Mouse (Mus musculus): ENCODE data around the gene Rabep2. TPM values are rescaled to one million over a fixed set of nuclear protein-coding genes. Genes with fewer than 3 reads are reported as not detected.

Gene Rabep2
- total and polyA plus RNA-seq, 2 experiments from 2014 or later: 19.2 to 22.5 TPM

GRCm38 (mm10) chr7:126417045-126417444 lies 11.5 kb upstream of the Rabep2 start:
- no peak overlapping the region for H3K4me3 ChIP-seq (ENCODE audit: low read length)
- no peak for TF ChIP-seq CTCF (IDR thresholded peaks at IDR 0.05; ENCODE audit: low read depth)
- H3K4me2 ChIP-seq (ENCODE audit: low read depth, low read length): no peak overlapping the region
- no peak overlapping the region for H3K27ac ChIP-seq
- no peaks in the 10 kb centered on the region for H3K27me3 ChIP-seq (ENCODE audit: insufficient read depth, low read length)
- no peaks in the 10 kb centered on the region for H3K36me3 ChIP-seq (ENCODE audit: insufficient read depth, low read length)
- DNase-seq (ENCODE audit: low spot score) (no peak), ATAC-seq (no peak)
- no peaks in the 10 kb centered on the region for H3K4me1 ChIP-seq (ENCODE audit: insufficient read depth, low read length)
- no peaks in the 10 kb centered on the region for H3K9me3 ChIP-seq (ENCODE audit: low read length)
- no peak overlapping the region for H3K9ac ChIP-seq (replicated peaks; ENCODE audit: low read length)
- WGBS: 13% methylated on average over 8 of the region's 8 CpGs

- Histone ChIP-seq H3K4me2 (ENCODE audit: low read depth, low read length) (no peak overlapping the region), H3K9me3 (ENCODE audit: low read length) (no peaks in the 10 kb centered on the region), H3K36me3 (ENCODE audit: insufficient read depth, low read length) (no peaks in the 10 kb centered on the region), H3K27ac (no peak overlapping the region), H3K27me3 (ENCODE audit: insufficient read depth, low read length) (no peaks in the 10 kb centered on the region), H3K4me3 (ENCODE audit: low read length) (no peak overlapping the region), H3K4me1 (ENCODE audit: insufficient read depth, low read length) (no peaks in the 10 kb centered on the region), H3K9ac (replicated peaks; ENCODE audit: low read length) (no peak overlapping the region)
- WGBS: 70% methylated on average over 4 of the region's 4 CpGs
- no peak for DNase-seq (ENCODE audit: low spot score)
- no peak for TF ChIP-seq CTCF (IDR thresholded peaks at IDR 0.05; ENCODE audit: low read depth)
- no peak for ATAC-seq
These were observed 11.0 kb upstream of the Rabep2 start for GRCm38 (mm10) chr7:126417606-126418005.

- Histone ChIP-seq H3K36me3 (ENCODE audit: insufficient read depth, low read length) (no peaks in the 10 kb centered on the region), H3K4me1 (ENCODE audit: insufficient read depth, low read length) (no peaks in the 10 kb centered on the region), H3K9me3 (ENCODE audit: low read length) (no peaks in the 10 kb centered on the region), H3K4me3 (ENCODE audit: low read length) (no peak overlapping the region), H3K9ac (replicated peaks; ENCODE audit: low read length) (no peak overlapping the region), H3K27me3 (ENCODE audit: insufficient read depth, low read length) (no peaks in the 10 kb centered on the region), H3K4me2 (ENCODE audit: low read depth, low read length) (no peak overlapping the region), H3K27ac (no peak overlapping the region)
- 70% methylated on average over 3 of the region's 3 CpGs for WGBS
- no peak for TF ChIP-seq CTCF (IDR thresholded peaks at IDR 0.05; ENCODE audit: low read depth)
- no peak for DNase-seq (ENCODE audit: low spot score)
- ATAC-seq: no peak
These were observed 10.1 kb upstream of the Rabep2 start for GRCm38 (mm10) chr7:126418496-126418895.

GRCm38 (mm10) chr7:126421756-126422155 lies 6.8 kb upstream of the Rabep2 start:
- no peak overlapping the region for H3K4me2 ChIP-seq (ENCODE audit: low read depth, low read length)
- DNase-seq (ENCODE audit: low spot score) (no peak), ATAC-seq (no peak)
- no peaks in the 10 kb centered on the region for H3K4me1 ChIP-seq (ENCODE audit: insufficient read depth, low read length)
- WGBS: 89% methylated on average over 5 of the region's 5 CpGs
- no peaks in the 10 kb centered on the region for H3K9me3 ChIP-seq (ENCODE audit: low read length)
- H3K27ac ChIP-seq: no peak overlapping the region
- H3K27me3 ChIP-seq (ENCODE audit: insufficient read depth, low read length): no peaks in the 10 kb centered on the region
- no peak overlapping the region for H3K4me3 ChIP-seq (ENCODE audit: low read length)
- H3K9ac ChIP-seq (replicated peaks; ENCODE audit: low read length): no peak overlapping the region
- no peaks in the 10 kb centered on the region for H3K36me3 ChIP-seq (ENCODE audit: insufficient read depth, low read length)
- TF ChIP-seq CTCF (IDR thresholded peaks at IDR 0.05; ENCODE audit: low read depth): no peak

GRCm38 (mm10) chr7:126424161-126424560 lies 4.4 kb upstream of the Rabep2 start:
- WGBS: 85% methylated on average over 6 of the region's 6 CpGs
- H3K9ac ChIP-seq (replicated peaks; ENCODE audit: low read length): no peak overlapping the region
- no peak overlapping the region for H3K27ac ChIP-seq
- no peaks in the 10 kb centered on the region for H3K9me3 ChIP-seq (ENCODE audit: low read length)
- H3K4me2 ChIP-seq (ENCODE audit: low read depth, low read length): no peak overlapping the region
- TF ChIP-seq CTCF (IDR thresholded peaks at IDR 0.05; ENCODE audit: low read depth): no peak
- no peak for DNase-seq (ENCODE audit: low spot score)
- no peak for ATAC-seq
- H3K4me1 ChIP-seq (ENCODE audit: insufficient read depth, low read length): no peaks in the 10 kb centered on the region
- no peak overlapping the region for H3K4me3 ChIP-seq (ENCODE audit: low read length)
- H3K36me3 ChIP-seq (ENCODE audit: insufficient read depth, low read length): no peaks in the 10 kb centered on the region
- no peaks in the 10 kb centered on the region for H3K27me3 ChIP-seq (ENCODE audit: insufficient read depth, low read length)

- no peaks in the 10 kb centered on the region for H3K4me1 ChIP-seq (ENCODE audit: insufficient read depth, low read length)
- H3K27ac ChIP-seq: no peak overlapping the region
- no peaks in the 10 kb centered on the region for H3K36me3 ChIP-seq (ENCODE audit: insufficient read depth, low read length)
- H3K4me3 ChIP-seq (ENCODE audit: low read length): no peak overlapping the region
- 63% methylated on average over 12 of the region's 13 CpGs for WGBS
- ATAC-seq: no peak
- no peaks in the 10 kb centered on the region for H3K9me3 ChIP-seq (ENCODE audit: low read length)
- H3K9ac ChIP-seq (replicated peaks; ENCODE audit: low read length): no peak overlapping the region
- TF ChIP-seq CTCF (IDR thresholded peaks at IDR 0.05; ENCODE audit: low read depth): no peak
- DNase-seq (ENCODE audit: low spot score): no peak
- H3K4me2 ChIP-seq (ENCODE audit: low read depth, low read length): no peak overlapping the region
- H3K27me3 ChIP-seq (ENCODE audit: insufficient read depth, low read length): no peaks in the 10 kb centered on the region
These were observed 1.2 kb upstream of the Rabep2 start for GRCm38 (mm10) chr7:126427323-126427860.

- Histone ChIP-seq H3K27me3 (ENCODE audit: insufficient read depth, low read length) (no peaks in the 10 kb centered on the region), H3K4me1 (ENCODE audit: insufficient read depth, low read length) (no peaks in the 10 kb centered on the region), H3K36me3 (ENCODE audit: insufficient read depth, low read length) (no peaks in the 10 kb centered on the region), H3K9ac (replicated peaks; ENCODE audit: low read length) (peak overlapping the region; percentile 80), H3K9me3 (ENCODE audit: low read length) (no peaks in the 10 kb centered on the region), H3K4me3 (ENCODE audit: low read length) (peak overlapping the region; percentile 66), H3K4me2 (ENCODE audit: low read depth, low read length) (peak overlapping the region; percentile 84), H3K27ac (peak overlapping the region; percentile 94)
- ATAC-seq (0 out of 2 replicates have a peak, but pooled peaks have one; percentile 0), DNase-seq (ENCODE audit: low spot score) (no peak)
- no peak for TF ChIP-seq CTCF (IDR thresholded peaks at IDR 0.05; ENCODE audit: low read depth)
- 18% methylated on average over 4 of the region's 4 CpGs for WGBS
These were observed 405 bp upstream of the Rabep2 start for GRCm38 (mm10) chr7:126428154-126428553.
